Mouse (Mus musculus): ENCODE measurements around the gene Kif26a. TPM values are rescaled to one million over a fixed set of nuclear protein-coding genes. Genes with fewer than 3 reads are reported as not detected.
A peak's percentile ranks its signal among the peaks of the same experiment; 100 is the strongest.

The Kif26a gene
- polyA plus RNA-seq, 1 experiment from 2014 or later = 0.17 TPM

DNA sequence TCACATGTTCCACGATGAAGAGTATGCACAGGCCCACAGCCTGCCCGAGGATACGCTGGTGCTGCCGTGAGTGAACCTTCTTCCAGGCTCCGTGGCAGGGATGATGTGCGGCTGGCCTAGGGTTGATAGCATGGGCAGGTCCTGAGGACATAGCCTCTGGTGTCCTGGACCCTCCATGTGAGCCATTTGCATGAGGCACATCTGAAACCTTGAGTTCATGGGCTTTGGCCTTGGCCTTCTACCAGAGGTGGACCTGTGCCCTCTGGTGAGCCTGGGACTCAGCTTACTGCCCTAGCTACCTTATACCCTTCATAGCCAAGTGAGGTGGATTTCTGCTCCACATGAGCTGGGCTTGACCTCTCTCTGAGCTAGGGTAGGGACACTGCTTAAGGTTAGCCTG, 33.8 kb upstream of the Kif26a start:
- no peaks in the 10 kb centered on the region for H3K9me3 ChIP-seq (replicated peaks)
- H3K27me3 ChIP-seq = peaks cover 12% of the 10 kb centered on the region
- DNase-seq = no peak
- no peaks in the 10 kb centered on the region for H3K36me3 ChIP-seq
- H3K4me2 ChIP-seq = no peak overlapping the region
- ATAC-seq (ENCODE audit: low read depth) = no peak
- no peak overlapping the region for H3K27ac ChIP-seq
- H3K4me3 ChIP-seq (replicated peaks) = no peak overlapping the region
- no peak overlapping the region for H3K9ac ChIP-seq
- H3K4me1 ChIP-seq (replicated peaks) = no peaks in the 10 kb centered on the region
- 76% methylated on average over 6 of the region's 6 CpGs for WGBS (ENCODE audit: insufficient replicate concordance)

DNA sequence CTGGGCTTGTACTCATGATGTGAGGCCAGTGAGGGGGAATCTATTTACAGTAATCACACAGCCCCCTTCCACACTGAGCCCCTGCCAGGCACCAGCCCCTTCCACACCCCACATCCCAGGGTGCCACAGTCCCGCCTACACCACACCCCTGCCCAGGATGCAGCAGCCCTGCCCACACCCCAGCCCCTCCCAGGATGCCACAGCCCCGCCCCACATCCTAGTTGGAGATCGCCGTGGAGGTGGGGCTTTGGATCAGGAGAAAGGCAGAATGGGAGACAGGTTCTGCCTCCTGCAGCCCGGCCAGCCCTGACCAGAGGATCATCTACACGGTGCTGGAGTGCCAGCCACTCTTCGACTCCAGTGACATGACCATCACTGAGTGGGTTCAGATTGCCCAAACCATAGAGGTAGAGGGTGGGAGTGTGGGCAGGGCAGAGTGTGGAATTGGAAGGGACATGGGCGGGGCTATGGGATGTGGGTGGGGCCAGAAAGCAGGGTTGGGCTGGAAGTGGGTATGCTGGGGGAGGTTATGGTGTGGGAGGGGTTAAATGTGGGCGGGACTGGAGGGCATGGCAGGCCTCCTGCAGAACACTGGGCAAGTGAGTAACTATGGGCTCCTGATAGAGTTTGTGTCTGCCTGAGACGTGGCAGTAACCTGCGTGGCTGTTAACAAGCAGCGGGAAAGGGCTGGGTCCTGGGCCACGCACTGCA, 33.2 kb upstream of the Kif26a start:
- Histone ChIP-seq H3K27ac (no peak overlapping the region), H3K36me3 (no peaks in the 10 kb centered on the region), H3K4me2 (no peak overlapping the region), H3K4me3 (replicated peaks) (no peak overlapping the region), H3K9me3 (replicated peaks) (no peaks in the 10 kb centered on the region), H3K27me3 (peaks cover 6% of the 10 kb centered on the region), H3K4me1 (replicated peaks) (no peaks in the 10 kb centered on the region), H3K9ac (no peak overlapping the region)
- ATAC-seq (ENCODE audit: low read depth) (peak; percentile 49), DNase-seq (no peak)
- WGBS (ENCODE audit: insufficient replicate concordance) = 19% methylated on average over 13 of the region's 13 CpGs

DNA sequence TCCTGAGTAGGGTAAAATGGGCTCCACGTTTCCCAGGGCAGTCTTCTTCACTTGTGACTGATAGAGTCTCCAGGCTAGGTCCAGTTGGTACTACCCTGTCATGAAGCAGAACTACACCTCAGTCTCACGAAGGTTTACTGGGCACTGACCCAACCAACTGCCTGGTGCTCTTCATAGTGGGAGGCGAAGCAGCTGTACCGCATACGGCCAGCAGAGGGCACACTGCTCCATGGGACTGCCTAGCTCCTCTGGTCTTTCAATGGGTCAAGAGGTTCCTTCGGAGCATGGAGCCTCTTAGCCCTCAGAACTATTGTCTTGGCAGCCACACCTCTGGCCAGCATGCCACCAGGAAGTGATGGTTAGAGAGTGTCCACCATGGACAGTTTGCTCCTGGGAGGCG, 32.3 kb upstream of the Kif26a start:
- no peaks in the 10 kb centered on the region for H3K4me1 ChIP-seq (replicated peaks)
- H3K27ac ChIP-seq = no peak overlapping the region
- ATAC-seq (ENCODE audit: low read depth) (no peak), DNase-seq (peak; percentile 56)
- no peaks in the 10 kb centered on the region for H3K9me3 ChIP-seq (replicated peaks)
- 0 out of 2 replicates have a peak, but pooled peaks cover 3% of the 10 kb centered on the region for H3K27me3 ChIP-seq
- no peaks in the 10 kb centered on the region for H3K36me3 ChIP-seq
- no peak overlapping the region for H3K9ac ChIP-seq
- H3K4me2 ChIP-seq = no peak overlapping the region
- 9% methylated on average over 7 of the region's 7 CpGs for WGBS (ENCODE audit: insufficient replicate concordance)
- no peak overlapping the region for H3K4me3 ChIP-seq (replicated peaks)

DNA sequence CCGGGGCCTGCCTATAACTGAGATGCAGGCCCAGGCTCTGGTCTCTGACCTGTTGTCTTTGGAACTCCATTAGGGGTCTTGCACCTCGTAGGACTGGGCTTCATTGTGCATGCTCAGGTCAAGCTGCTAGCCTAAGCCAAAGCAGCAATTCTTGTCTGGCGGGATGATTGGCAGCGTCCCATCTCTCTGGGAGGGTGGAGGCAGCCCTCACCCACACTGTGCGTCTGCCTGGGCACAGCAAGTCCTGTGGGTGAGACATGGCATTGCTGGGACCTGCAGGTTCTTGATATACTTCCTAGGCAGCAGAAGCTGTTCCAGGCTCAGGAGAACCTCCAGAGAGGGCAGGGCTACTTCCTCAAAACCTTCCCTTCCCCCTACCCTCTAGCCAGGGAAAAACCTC, 29.0 kb upstream of the Kif26a start:
- Histone ChIP-seq H3K27ac (no peak overlapping the region), H3K9me3 (replicated peaks) (no peaks in the 10 kb centered on the region)

DNA sequence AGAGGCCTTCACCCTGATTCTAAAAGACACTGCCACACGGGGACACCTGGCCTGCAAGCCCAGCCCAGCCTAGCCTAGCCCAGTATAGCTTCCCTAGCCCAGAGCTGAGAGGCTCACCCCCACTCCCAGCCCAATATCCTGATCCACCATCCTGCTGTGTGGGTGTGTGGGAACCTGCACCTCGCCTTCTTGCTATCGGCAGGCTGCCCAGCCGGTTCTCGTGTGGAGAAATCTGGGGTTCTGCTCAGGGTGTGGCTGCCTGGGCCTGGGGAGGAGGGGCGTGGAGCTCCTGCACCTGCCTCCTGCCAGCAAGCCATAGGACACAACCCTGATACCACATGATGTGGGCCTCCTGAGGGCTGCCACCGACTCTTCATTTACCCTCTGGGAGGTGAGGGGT, 28.4 kb upstream of the Kif26a start:
- 52% methylated on average over 7 of the region's 7 CpGs for WGBS (ENCODE audit: insufficient replicate concordance)
- Histone ChIP-seq H3K9me3 (replicated peaks) (no peaks in the 10 kb centered on the region), H3K4me3 (replicated peaks) (no peak overlapping the region), H3K36me3 (no peaks in the 10 kb centered on the region), H3K4me1 (replicated peaks) (no peaks in the 10 kb centered on the region), H3K4me2 (no peak overlapping the region), H3K9ac (no peak overlapping the region), H3K27me3 (0 out of 2 replicates have a peak, but pooled peaks cover 3% of the 10 kb centered on the region), H3K27ac (no peak overlapping the region)
- ATAC-seq (ENCODE audit: low read depth) (no peak), DNase-seq (no peak)

More for the DNA sequence above, 29.0 kb upstream of the Kif26a start:
- DNase-seq = no peak
- Histone ChIP-seq H3K4me1 (replicated peaks) (no peaks in the 10 kb centered on the region), H3K4me3 (replicated peaks) (no peak overlapping the region), H3K36me3 (no peaks in the 10 kb centered on the region), H3K4me2 (no peak overlapping the region), H3K27me3 (0 out of 2 replicates have a peak, but pooled peaks cover 3% of the 10 kb centered on the region), H3K9ac (no peak overlapping the region)
- WGBS (ENCODE audit: insufficient replicate concordance) = 49% methylated on average over 5 of the region's 5 CpGs
- no peak for ATAC-seq (ENCODE audit: low read depth)

DNA sequence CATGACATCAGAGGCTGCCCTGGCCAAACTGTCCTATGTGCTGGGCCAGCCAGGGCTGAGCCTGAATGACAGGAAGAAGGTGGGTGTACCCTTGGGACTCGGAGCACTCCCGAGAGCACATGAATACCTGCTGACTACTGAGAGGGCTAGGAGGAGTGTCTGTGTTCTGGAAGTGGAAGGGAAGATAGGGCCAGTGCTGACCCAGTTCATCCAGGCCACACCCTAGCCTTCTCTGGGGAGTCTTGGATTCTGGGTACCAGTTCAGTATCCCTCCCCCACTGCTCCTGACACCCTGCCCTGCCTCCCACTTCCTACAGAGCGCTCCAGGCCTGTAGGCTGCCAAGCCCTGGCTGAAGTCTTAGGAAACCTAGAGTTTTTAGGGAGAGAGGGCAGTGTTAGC, 24.8 kb upstream of the Kif26a start:
- 38% methylated on average over 3 of the region's 3 CpGs for WGBS (ENCODE audit: insufficient replicate concordance)
- no peak overlapping the region for H3K4me2 ChIP-seq
- H3K4me1 ChIP-seq (replicated peaks) = no peaks in the 10 kb centered on the region
- no peaks in the 10 kb centered on the region for H3K36me3 ChIP-seq
- DNase-seq (no peak), ATAC-seq (ENCODE audit: low read depth) (no peak)
- H3K27ac ChIP-seq = no peak overlapping the region
- H3K27me3 ChIP-seq = no peaks in the 10 kb centered on the region
- no peaks in the 10 kb centered on the region for H3K9me3 ChIP-seq (replicated peaks)
- no peak overlapping the region for H3K9ac ChIP-seq
- no peak overlapping the region for H3K4me3 ChIP-seq (replicated peaks)

DNA sequence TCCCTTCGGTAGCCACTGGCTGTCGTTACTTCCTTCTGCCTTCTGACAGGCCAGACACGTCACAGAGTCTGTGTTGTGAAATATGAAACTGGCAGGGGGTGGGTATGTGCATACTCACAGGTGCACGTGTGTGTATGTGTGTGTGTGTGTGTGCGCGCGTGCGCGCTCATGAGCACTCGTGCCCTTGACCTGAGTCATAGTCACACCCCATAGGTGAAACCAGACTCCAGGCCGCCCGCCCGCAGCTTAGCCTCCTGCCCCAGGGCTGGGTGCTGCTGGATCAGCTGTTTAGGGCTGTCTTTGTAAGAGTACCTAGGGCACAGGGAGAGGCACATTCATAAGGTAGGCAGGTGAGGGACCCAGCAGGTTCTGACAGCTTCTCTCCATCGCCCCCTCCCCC, 20.1 kb upstream of the Kif26a start:
- peaks cover 7% of the 10 kb centered on the region for H3K4me1 ChIP-seq (replicated peaks)
- H3K27me3 ChIP-seq = peaks cover 25% of the 10 kb centered on the region
- H3K4me3 ChIP-seq (replicated peaks) = no peak overlapping the region
- H3K4me2 ChIP-seq = no peak overlapping the region
- no peak overlapping the region for H3K9ac ChIP-seq
- no peak for ATAC-seq (ENCODE audit: low read depth)
- H3K27ac ChIP-seq = no peak overlapping the region
- no peak for DNase-seq
- H3K36me3 ChIP-seq = no peaks in the 10 kb centered on the region
- 52% methylated on average over 14 of the region's 14 CpGs for WGBS (ENCODE audit: insufficient replicate concordance)
- H3K9me3 ChIP-seq (replicated peaks) = no peaks in the 10 kb centered on the region

DNA sequence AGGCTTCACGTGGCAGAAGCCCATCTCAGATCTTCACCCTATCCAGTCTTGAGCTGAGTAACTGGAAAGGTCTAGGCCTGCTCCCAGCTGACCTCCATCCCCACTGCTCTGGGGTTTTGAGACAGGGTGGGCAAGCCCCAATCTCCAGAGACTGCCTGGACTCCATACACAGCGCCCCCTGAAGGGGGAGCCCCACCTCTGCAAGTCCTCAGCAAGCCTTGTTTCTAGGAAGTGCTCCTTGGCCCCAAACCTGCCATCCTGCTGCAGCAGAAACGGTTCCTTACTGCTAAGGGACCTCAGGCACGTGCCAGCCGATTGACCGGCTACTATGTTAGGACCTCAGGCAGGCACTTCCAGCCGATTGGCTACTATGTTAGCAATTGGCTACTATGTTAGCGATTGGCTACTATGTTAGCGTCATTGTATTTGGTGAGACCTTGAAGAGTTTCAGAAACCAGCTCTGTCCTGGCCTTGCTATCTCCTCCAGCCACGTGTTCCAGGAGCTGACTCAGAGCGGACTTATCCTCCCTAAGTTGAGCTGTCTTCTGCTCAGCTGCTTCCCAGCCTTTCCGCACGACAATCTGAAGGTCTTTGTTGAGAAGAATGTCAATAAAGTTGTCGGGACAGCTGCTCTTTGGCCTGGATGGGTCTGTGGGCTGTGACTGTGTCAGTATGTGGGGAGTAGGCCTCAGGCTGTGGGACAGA, 18.9 kb upstream of the Kif26a start:
- Histone ChIP-seq H3K4me2 (no peak overlapping the region), H3K27me3 (peaks cover 37% of the 10 kb centered on the region), H3K9ac (no peak overlapping the region), H3K27ac (no peak overlapping the region), H3K4me3 (replicated peaks) (no peak overlapping the region), H3K4me1 (replicated peaks) (peaks cover 7% of the 10 kb centered on the region), H3K36me3 (no peaks in the 10 kb centered on the region), H3K9me3 (replicated peaks) (no peaks in the 10 kb centered on the region)
- DNase-seq (no peak), ATAC-seq (ENCODE audit: low read depth) (no peak)
- WGBS (ENCODE audit: insufficient replicate concordance) = 48% methylated on average over 14 of the region's 14 CpGs

DNA sequence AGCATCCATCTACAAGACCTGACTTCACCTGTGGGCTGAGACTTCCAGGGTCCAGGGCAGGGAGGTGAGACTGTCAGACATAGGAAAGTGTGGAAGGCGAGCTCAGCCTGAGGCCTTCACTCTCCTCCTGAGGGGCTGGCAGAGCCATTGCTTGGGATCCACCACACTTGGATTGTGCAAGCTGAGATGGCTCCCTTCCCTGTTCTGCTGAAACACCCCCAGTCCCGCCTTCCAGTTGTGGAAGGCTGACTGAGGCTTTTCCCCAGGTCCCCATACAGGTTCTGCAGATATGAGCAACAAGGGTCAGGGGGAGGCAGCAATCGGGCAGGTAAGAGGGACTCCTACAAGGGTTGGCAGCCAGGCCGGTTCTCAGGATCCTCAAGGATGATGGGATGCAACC, 17.5 kb upstream of the Kif26a start:
- no peak for DNase-seq
- ATAC-seq (ENCODE audit: low read depth) = no peak
- 52% methylated on average over 4 of the region's 4 CpGs for WGBS (ENCODE audit: insufficient replicate concordance)
- H3K4me1 ChIP-seq (replicated peaks) = peaks cover 7% of the 10 kb centered on the region
- H3K4me2 ChIP-seq = no peak overlapping the region
- no peak overlapping the region for H3K9ac ChIP-seq
- no peaks in the 10 kb centered on the region for H3K9me3 ChIP-seq (replicated peaks)
- no peak overlapping the region for H3K4me3 ChIP-seq (replicated peaks)
- H3K27ac ChIP-seq = no peak overlapping the region
- peaks cover 51% of the 10 kb centered on the region for H3K27me3 ChIP-seq
- H3K36me3 ChIP-seq = no peaks in the 10 kb centered on the region

DNA sequence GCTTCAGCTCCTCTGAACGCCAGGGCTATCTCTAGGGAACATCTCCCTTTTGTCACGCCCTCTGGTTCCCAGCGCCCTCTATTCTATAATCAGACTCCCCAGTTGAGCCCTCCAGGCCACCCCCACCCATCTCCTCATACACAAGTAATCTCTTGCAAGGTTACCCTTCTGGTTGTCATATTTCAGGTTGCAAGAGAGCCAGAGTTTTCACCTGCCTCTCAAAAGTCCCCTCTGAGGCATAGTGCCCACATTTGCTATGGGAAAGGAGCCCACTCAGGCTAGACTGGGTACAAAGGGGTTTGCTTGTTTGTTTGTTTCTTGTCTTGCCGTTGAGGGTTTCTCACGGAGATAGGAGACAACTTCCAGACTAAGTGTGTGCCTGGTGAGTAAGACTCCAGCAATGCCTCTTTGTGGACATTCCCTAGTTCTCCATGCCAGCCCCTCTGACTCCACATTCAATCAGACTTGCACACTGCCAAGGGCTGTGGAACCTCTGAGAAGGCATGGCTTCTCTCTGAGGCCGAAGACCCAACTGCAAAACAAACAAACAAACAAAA, 16.6 kb upstream of the Kif26a start:
- Histone ChIP-seq H3K27me3 (peaks cover 54% of the 10 kb centered on the region), H3K4me2 (no peak overlapping the region), H3K4me3 (replicated peaks) (no peak overlapping the region), H3K36me3 (no peaks in the 10 kb centered on the region), H3K9me3 (replicated peaks) (no peaks in the 10 kb centered on the region), H3K27ac (no peak overlapping the region), H3K4me1 (replicated peaks) (peaks cover 7% of the 10 kb centered on the region), H3K9ac (no peak overlapping the region)
- no peak for ATAC-seq (ENCODE audit: low read depth)
- 41% methylated on average over 6 of the region's 6 CpGs for whole genome bisulfite sequencing (ENCODE audit: insufficient replicate concordance)
- DNase-seq = no peak

DNA sequence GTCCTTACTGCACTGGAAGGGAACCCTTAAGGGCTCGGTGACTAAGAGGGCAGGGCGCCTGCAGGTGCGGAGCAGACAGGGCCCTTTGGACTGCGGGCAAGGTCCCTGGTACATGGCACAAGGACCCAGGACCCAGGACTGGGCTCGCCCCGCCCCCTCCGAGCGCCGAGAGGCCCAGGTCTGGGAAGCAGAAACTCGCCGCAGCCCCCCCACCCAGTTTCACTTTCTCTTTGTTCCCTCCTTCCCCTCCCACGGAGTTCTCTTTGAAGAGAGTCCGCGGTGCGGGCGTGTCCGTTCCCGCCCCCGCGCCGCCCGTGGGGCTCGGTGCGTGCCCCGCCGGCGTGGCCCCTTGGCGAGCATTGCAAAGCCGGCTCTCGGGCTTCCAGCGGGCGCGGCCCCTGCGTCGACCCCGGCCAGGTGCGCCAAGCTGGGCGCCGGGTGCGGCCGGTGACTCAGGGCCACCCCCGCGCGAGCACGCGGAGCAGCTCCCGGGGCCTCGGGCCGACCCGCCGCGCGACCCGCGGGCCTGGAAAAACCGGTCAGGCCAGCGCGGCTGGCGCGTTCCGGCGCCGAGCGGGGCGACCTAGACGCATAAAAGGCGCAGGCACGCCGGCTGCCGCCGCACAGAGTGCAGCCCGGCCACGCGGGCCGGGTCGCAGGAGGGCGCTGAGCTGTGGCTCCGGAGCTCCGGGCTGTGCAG, 15.7 kb upstream of the Kif26a start:
- Histone ChIP-seq H3K9me3 (replicated peaks) (no peaks in the 10 kb centered on the region), H3K27me3 (peaks cover 60% of the 10 kb centered on the region), H3K4me1 (replicated peaks) (peaks cover 7% of the 10 kb centered on the region), H3K4me2 (peak overlapping the region; percentile 75), H3K27ac (no peak overlapping the region), H3K36me3 (no peaks in the 10 kb centered on the region), H3K9ac (peak overlapping the region; percentile 52), H3K4me3 (replicated peaks) (peak overlapping the region; percentile 66)
- ATAC-seq (ENCODE audit: low read depth) = 0 out of 2 replicates have a peak, but pooled peaks have one; percentile 21
- DNase-seq = no peak
- WGBS (ENCODE audit: insufficient replicate concordance) = 1% methylated on average over 75 of the region's 79 CpGs
